Mouse (Mus musculus) lung, embryonic 14.5 days (tissue): ENCODE measurements at regions not wholly inside any gene's neighbourhood (a gene's known extent, or its start where the extent isn't known, plus 50 kb on each side); places are given as distances from the start of the nearest gene placed in this dataset.

Experiments used
- ATAC-seq: fragments of 200-750 bp; cut with Nextera tagmentation; 2 replicates; pipeline ENCODE4 v1.8.0; 2017; ENCODE audit warnings: mild to moderate bottlenecking, moderate TSS enrichment, moderate library complexity; ENCODE audit not compliant: insufficient read depth
- DNase-seq: peaks from one replicate; pipeline ENCODE4 v3.0.0-alpha.2; 2015
- H3K27ac ChIP-seq: fragments of 300-500 bp; sonication (generic); 2 replicates; pipeline ENCODE4 v1.5.1; 2014; ENCODE audit warnings: low read depth, mild to moderate bottlenecking, moderate library complexity
- H3K27me3 ChIP-seq: fragments of 300-500 bp; sonication (generic); 2 replicates; pipeline ENCODE4 v1.6.1; 2014; ENCODE audit warnings: low read length, control low read depth; ENCODE audit not compliant: insufficient read depth
- H3K36me3 ChIP-seq: fragments of 300-500 bp; sonication (generic); 2 replicates; pipeline ENCODE4 v1.6.1; 2014; ENCODE audit warnings: control low read depth; ENCODE audit not compliant: insufficient read depth
- H3K4me1 ChIP-seq: fragments of 300-500 bp; sonication (generic); 2 replicates; pipeline ENCODE4 v1.6.1; 2014; ENCODE audit warnings: antibody characterized with exemption, control low read depth; ENCODE audit not compliant: insufficient read depth
- H3K4me2 ChIP-seq: fragments of 300-500 bp; sonication (generic); 2 replicates; pipeline ENCODE4 v1.6.1; 2014; ENCODE audit warnings: mild to moderate bottlenecking
- H3K4me3 ChIP-seq: fragments of 300-500 bp; sonication (generic); 2 replicates; pipeline ENCODE4 v1.5.1; 2014; ENCODE audit warnings: low read depth, low read length
- H3K9ac ChIP-seq: fragments of 300-500 bp; sonication (generic); 2 replicates; pipeline ENCODE4 v1.6.1; 2014
- H3K9me3 ChIP-seq: fragments of 300-500 bp; sonication (generic); 2 replicates; pipeline ENCODE4 v1.6.1; 2016; ENCODE audit warnings: low read depth, low read length, control low read depth
- CTCF ChIP-seq: IDR thresholded peaks from 2 replicates; pipeline ENCODE4 v1.5.1; 2016; ENCODE audit warnings: antibody characterized with exemption, low read depth
- WGBS: fragments of 180-500 bp; shearing (Covaris S2); extraction: QIAGEN DNeasy Blood & Tissue Kit; methylation state at CpG from one replicate; pipeline ENCODE4 v1.1.7; 2014; 5-methylcytosine and 5-hydroxymethylcytosine counted together

- ATAC-seq: no peak
- H3K36me3 ChIP-seq: no peaks in the 10 kb centered on the region
- H3K27me3 ChIP-seq: no peaks in the 10 kb centered on the region
- no peak overlapping the region for H3K4me2 ChIP-seq
- H3K27ac ChIP-seq: no peak overlapping the region
- 14% methylated on average over 2 of the region's 2 CpGs for WGBS
- H3K9me3 ChIP-seq: no peaks in the 10 kb centered on the region
- no peaks in the 10 kb centered on the region for H3K4me1 ChIP-seq
- H3K4me3 ChIP-seq: no peak overlapping the region
- DNase-seq: no peak
- no peak overlapping the region for H3K9ac ChIP-seq
- TF ChIP-seq CTCF: no peak
These were observed 230.3 kb downstream of the Parp8 start for GRCm38 (mm10) chr13:116795041-116795440.

- no peak overlapping the region for H3K9ac ChIP-seq
- no peak for DNase-seq
- H3K4me2 ChIP-seq: no peak overlapping the region
- H3K4me1 ChIP-seq: no peaks in the 10 kb centered on the region
- H3K27me3 ChIP-seq: no peaks in the 10 kb centered on the region
- H3K27ac ChIP-seq: no peak overlapping the region
- no peak for TF ChIP-seq CTCF
- no peaks in the 10 kb centered on the region for H3K9me3 ChIP-seq
- H3K36me3 ChIP-seq: no peaks in the 10 kb centered on the region
- no peak for ATAC-seq
- no peak overlapping the region for H3K4me3 ChIP-seq
These were observed 243.7 kb downstream of the Parp8 start for GRCm38 (mm10) chr13:116781616-116782015.

GRCm38 (mm10) chr13:116765491-116765890 lies 259.8 kb downstream of the Parp8 start:
- TF ChIP-seq CTCF: no peak
- no peak overlapping the region for H3K27ac ChIP-seq
- H3K4me2 ChIP-seq: no peak overlapping the region
- 55% methylated on average over 3 of the region's 3 CpGs for WGBS
- no peaks in the 10 kb centered on the region for H3K36me3 ChIP-seq
- DNase-seq (no peak), ATAC-seq (no peak)
- no peaks in the 10 kb centered on the region for H3K27me3 ChIP-seq
- no peaks in the 10 kb centered on the region for H3K4me1 ChIP-seq
- no peak overlapping the region for H3K9ac ChIP-seq
- no peaks in the 10 kb centered on the region for H3K9me3 ChIP-seq
- no peak overlapping the region for H3K4me3 ChIP-seq

- 79% methylated on average over 2 of the region's 2 CpGs for WGBS
These were observed 265.4 kb downstream of the Parp8 start for GRCm38 (mm10) chr13:116759912-116760311.

GRCm38 (mm10) chr13:116740825-116741224 lies 284.5 kb downstream of the Parp8 start:
- DNase-seq: no peak
- H3K9ac ChIP-seq: no peak overlapping the region
- WGBS: 71% methylated on average over 4 of the region's 4 CpGs
- H3K36me3 ChIP-seq: no peaks in the 10 kb centered on the region
- no peak overlapping the region for H3K4me3 ChIP-seq
- H3K27me3 ChIP-seq: no peaks in the 10 kb centered on the region
- no peaks in the 10 kb centered on the region for H3K9me3 ChIP-seq
- ATAC-seq: no peak
- H3K4me2 ChIP-seq: no peak overlapping the region
- TF ChIP-seq CTCF: no peak
- H3K27ac ChIP-seq: no peak overlapping the region
- no peaks in the 10 kb centered on the region for H3K4me1 ChIP-seq

More at GRCm38 (mm10) chr13:116759912-116760311, 265.4 kb downstream of the Parp8 start:
- no peak for TF ChIP-seq CTCF
- no peak for DNase-seq
- no peaks in the 10 kb centered on the region for H3K4me1 ChIP-seq
- H3K27ac ChIP-seq: no peak overlapping the region
- no peak for ATAC-seq
- H3K4me3 ChIP-seq: no peak overlapping the region
- H3K36me3 ChIP-seq: no peaks in the 10 kb centered on the region
- H3K9ac ChIP-seq: no peak overlapping the region
- no peak overlapping the region for H3K4me2 ChIP-seq
- H3K9me3 ChIP-seq: no peaks in the 10 kb centered on the region
- H3K27me3 ChIP-seq: no peaks in the 10 kb centered on the region

- Histone ChIP-seq H3K4me2 (no peak overlapping the region), H3K9me3 (no peaks in the 10 kb centered on the region), H3K4me1 (no peaks in the 10 kb centered on the region), H3K36me3 (no peaks in the 10 kb centered on the region), H3K27me3 (no peaks in the 10 kb centered on the region), H3K9ac (no peak overlapping the region), H3K4me3 (no peak overlapping the region), H3K27ac (no peak overlapping the region)
- peak; percentile 44 for DNase-seq
- 57% methylated on average over 14 of the region's 14 CpGs for WGBS
- ATAC-seq: no peak
- TF ChIP-seq CTCF: no peak
These were observed 301.8 kb downstream of the Parp8 start for GRCm38 (mm10) chr13:116723361-116724153.

GRCm38 (mm10) chr13:116714809-116715208 lies 310.5 kb downstream of the Parp8 start:
- no peaks in the 10 kb centered on the region for H3K9me3 ChIP-seq
- H3K4me2 ChIP-seq: no peak overlapping the region
- WGBS: 13% methylated on average over 5 of the region's 5 CpGs
- H3K4me3 ChIP-seq: no peak overlapping the region
- no peak overlapping the region for H3K27ac ChIP-seq
- H3K9ac ChIP-seq: no peak overlapping the region
- peak; percentile 69 for TF ChIP-seq CTCF
- ATAC-seq (no peak), DNase-seq (peak; percentile 83)
- H3K4me1 ChIP-seq: no peaks in the 10 kb centered on the region
- peaks cover 18% of the 10 kb centered on the region for H3K27me3 ChIP-seq
- no peaks in the 10 kb centered on the region for H3K36me3 ChIP-seq
